ENCODE assay signal across 23 mouse cellular contexts in genomic region chr10:69163216-69163615, GRCm38 (mm10). TPM values are rescaled to one million over a fixed set of nuclear protein-coding genes. Genes with fewer than 3 reads are reported as not detected.
A peak's percentile ranks its signal among the peaks of the same experiment; 100 is the strongest.
DNase-seq lines count a peak whose midpoint lies in the region; ATAC-seq and TF ChIP-seq lines count a peak whose summit lies in the region.
"Had no signal": no experiment of that assay in that cellular context is flagged by ENCODE, and none has a peak within 500 bp of the region (broad histone marks: within the 10 kb centered on the region; RNA-seq: fewer than 3 reads in every experiment).

No protein-coding gene starts in this region.

- no peak for ATAC-seq in intestine, embryonic 14.5 days (replicated peaks; ENCODE audit: low FRiP score, low TSS enrichment, low read depth)
- no peak for ATAC-seq in intestine, embryonic 16.5 days
- no peak for ATAC-seq in kidney, embryonic 15.5 days (replicated peaks; ENCODE audit: low FRiP score)
- ATAC-seq in liver, postnatal 0 days: no peak
- ATAC-seq: activated CD4-positive, CD25-positive, alpha-beta regulatory T cell, adult 4 months; CD4-positive, CD25-positive, alpha-beta regulatory T cell, adult 4 months; Patski had no signal

- H3K27ac ChIP-seq in intestine, embryonic 14.5 days (ENCODE audit: low read depth): no peak overlapping the region
- no peak overlapping the region for H3K27ac ChIP-seq in intestine, embryonic 16.5 days (ENCODE audit: low read length)
- peak overlapping the region; percentile 62; the same call in 1 of the 2 replicates for H3K27ac ChIP-seq in kidney, adult 2 months (ENCODE audit: insufficient read depth, low read depth, low read length)
- H3K27ac ChIP-seq in kidney, embryonic 15.5 days: no peak overlapping the region
- H3K27ac ChIP-seq in liver, adult 2 months (replicated peaks; ENCODE audit: insufficient read depth, low read depth, low read length): peak overlapping the region; percentile 25
- no peak overlapping the region for H3K27ac ChIP-seq in liver, postnatal 0 days (ENCODE audit: low read depth)

- H3K9me3 ChIP-seq in intestine, embryonic 14.5 days (ENCODE audit: control insufficient read depth, low read length): no peaks in the 10 kb centered on the region
- H3K9me3 ChIP-seq in intestine, embryonic 16.5 days (ENCODE audit: control insufficient read depth, low read length): no peaks in the 10 kb centered on the region
- peaks cover 3% of the 10 kb centered on the region; the same call in 1 of the 2 replicates for H3K9me3 ChIP-seq in kidney, embryonic 15.5 days (replicated peaks)
- no peaks in the 10 kb centered on the region for H3K9me3 ChIP-seq in liver, postnatal 0 days (ENCODE audit: low read length)

- WGBS in intestine, embryonic 14.5 days: 88% methylated on average over 5 of the region's 5 CpGs
- 88% methylated on average over 5 of the region's 5 CpGs for WGBS in intestine, embryonic 16.5 days
- WGBS in kidney, adult 2 months: 54% methylated on average over 5 of the region's 5 CpGs
- WGBS in kidney, embryonic 15.5 days: 86% methylated on average over 5 of the region's 5 CpGs
- WGBS in liver, adult 2 months: 31% methylated on average over 5 of the region's 5 CpGs
- 71% methylated on average over 5 of the region's 5 CpGs for WGBS in liver, postnatal 0 days (ENCODE audit: insufficient replicate concordance)

- peaks cover 20% of the 10 kb centered on the region; the same call in 1 of the 2 replicates for H3K79me2 ChIP-seq in liver, adult 2 months (ENCODE audit: control insufficient read depth, insufficient read depth, low read length)

- peaks cover 10% of the 10 kb centered on the region; the same call in 1 of the 2 replicates for H3K4me1 ChIP-seq in intestine, embryonic 14.5 days (replicated peaks; ENCODE audit: control insufficient read depth, insufficient read depth, low read length)
- 0 out of 2 replicates have a peak, but pooled peaks cover 6% of the 10 kb centered on the region for H3K4me1 ChIP-seq in intestine, embryonic 16.5 days (ENCODE audit: control insufficient read depth, insufficient read depth, low read length)
- peaks cover 30% of the 10 kb centered on the region for H3K4me1 ChIP-seq in kidney, adult 2 months (ENCODE audit: control insufficient read depth, insufficient read depth, low read length)
- H3K4me1 ChIP-seq in kidney, embryonic 15.5 days: peaks cover 11% of the 10 kb centered on the region
- H3K4me1 ChIP-seq in liver, adult 2 months (ENCODE audit: control insufficient read depth, insufficient read depth, low read length): peaks cover 33% of the 10 kb centered on the region
- H3K4me1 ChIP-seq in liver, postnatal 0 days (ENCODE audit: insufficient read depth): peaks cover 2% of the 10 kb centered on the region; the same call in 1 of the 2 replicates

- H3K4me3 ChIP-seq in intestine, embryonic 14.5 days (ENCODE audit: low read depth, low read length): no peak overlapping the region
- no peak overlapping the region for H3K4me3 ChIP-seq in intestine, embryonic 16.5 days (ENCODE audit: low read length)
- no peak overlapping the region for H3K4me3 ChIP-seq in kidney, adult 2 months (ENCODE audit: insufficient read depth, low read depth, low read length)
- H3K4me3 ChIP-seq in kidney, embryonic 15.5 days (replicated peaks): no peak overlapping the region
- H3K4me3 ChIP-seq in liver, adult 2 months (ENCODE audit: insufficient read depth, low read depth, low read length): no peak overlapping the region
- H3K4me3 ChIP-seq in liver, postnatal 0 days (ENCODE audit: low read depth, low read length): no peak overlapping the region

- H3K4me2 ChIP-seq in intestine, embryonic 14.5 days (ENCODE audit: low read length): no peak overlapping the region
- no peak overlapping the region for H3K4me2 ChIP-seq in intestine, embryonic 16.5 days (ENCODE audit: low read depth, low read length)
- H3K4me2 ChIP-seq in kidney, embryonic 15.5 days: no peak overlapping the region
- no peak overlapping the region for H3K4me2 ChIP-seq in liver, postnatal 0 days (ENCODE audit: low read depth, low read length)

- no peak for TF ChIP-seq CTCF in kidney, adult 2 months (conservative IDR thresholded peaks at IDR 0.05; ENCODE audit: insufficient read depth, insufficient read length, low read depth, low read length)
- no peak for TF ChIP-seq CTCF in liver, adult 2 months (IDR thresholded peaks at IDR 0.05; ENCODE audit: low read depth, low read length)
- TF ChIP-seq CTCF in liver, postnatal 0 days (IDR thresholded peaks at IDR 0.05; ENCODE audit: low read depth): no peak

- no peaks in the 10 kb centered on the region for H3K27me3 ChIP-seq in intestine, embryonic 14.5 days (replicated peaks; ENCODE audit: control insufficient read depth, insufficient read depth, low read length)
- no peaks in the 10 kb centered on the region for H3K27me3 ChIP-seq in intestine, embryonic 16.5 days (replicated peaks; ENCODE audit: control insufficient read depth, insufficient read depth, low read length)
- no peaks in the 10 kb centered on the region for H3K27me3 ChIP-seq in kidney, adult 2 months (replicated peaks; ENCODE audit: control insufficient read depth, insufficient read depth, low read length)
- H3K27me3 ChIP-seq in kidney, embryonic 15.5 days: no peaks in the 10 kb centered on the region
- H3K27me3 ChIP-seq in liver, adult 2 months (ENCODE audit: control insufficient read depth, insufficient read depth, low read length): no peaks in the 10 kb centered on the region
- H3K27me3 ChIP-seq in liver, postnatal 0 days (ENCODE audit: insufficient read depth, low read length): no peaks in the 10 kb centered on the region
- H3K27me3 ChIP-seq: CH12.LX, Patski had no signal

- H3K9ac ChIP-seq in intestine, embryonic 14.5 days (ENCODE audit: low read length): no peak overlapping the region
- no peak overlapping the region for H3K9ac ChIP-seq in intestine, embryonic 16.5 days (ENCODE audit: low read depth, low read length)
- H3K9ac ChIP-seq in kidney, embryonic 15.5 days: no peak overlapping the region
- no peak overlapping the region for H3K9ac ChIP-seq in liver, adult 2 months (ENCODE audit: low read depth, low read length)
- no peak overlapping the region for H3K9ac ChIP-seq in liver, postnatal 0 days (replicated peaks)

- peak; percentile 43 for DNase-seq in intestine, embryonic 14.5 days (ENCODE audit: low spot score)
- DNase-seq in kidney, adult 2 months: peak; percentile 64
- no peak for DNase-seq in kidney, adult 8-10 months
- DNase-seq in kidney, postnatal 36 days: peak; percentile 37 to 45
- DNase-seq in liver, adult 2 months (ENCODE audit: extremely low read depth, low read depth, low spot score): peak; percentile 65
- no peak for DNase-seq in liver, postnatal 0 days
- DNase-seq: adrenal gland, adult 2 months; adrenal gland, adult 8-10 months; adrenal gland, postnatal 10 days; adrenal gland, postnatal 14 days; adrenal gland, postnatal 25 days; adrenal gland, postnatal 36 days; B cell, adult 2 months; cerebellum, adult 11 months; cerebellum, adult 11-12 months had no signal

- no peaks in the 10 kb centered on the region for H3K36me3 ChIP-seq in intestine, embryonic 14.5 days (ENCODE audit: control insufficient read depth, insufficient read depth, low read length)
- no peaks in the 10 kb centered on the region for H3K36me3 ChIP-seq in intestine, embryonic 16.5 days (ENCODE audit: control insufficient read depth, insufficient read depth, low read length)
- H3K36me3 ChIP-seq in kidney, adult 2 months (ENCODE audit: control insufficient read depth, insufficient read depth, low read length): 0 out of 2 replicates have a peak, but pooled peaks cover 2% of the 10 kb centered on the region
- no peaks in the 10 kb centered on the region for H3K36me3 ChIP-seq in kidney, embryonic 15.5 days
- peaks cover 11% of the 10 kb centered on the region for H3K36me3 ChIP-seq in liver, adult 2 months (ENCODE audit: control insufficient read depth, insufficient read depth, low read length)
- H3K36me3 ChIP-seq in liver, postnatal 0 days (replicated peaks; ENCODE audit: insufficient read depth, low read length): no peaks in the 10 kb centered on the region
- H3K36me3 ChIP-seq: G1E had no signal

- TF ChIP-seq EP300 in liver, postnatal 0 days (IDR thresholded peaks at IDR 0.05; ENCODE audit: low read depth): no peak

- TF ChIP-seq POLR2A in kidney, adult 2 months (IDR thresholded peaks at IDR 0.05; ENCODE audit: low read depth, low read length): no peak
- no peak for TF ChIP-seq POLR2A in liver, adult 2 months (IDR thresholded peaks at IDR 0.05; ENCODE audit: extremely low read depth, insufficient read depth, low read length)

RNA-seq across cellular contexts. Expression of gene Rhobtb1, which starts 12.0 kb away (rescaled TPM):
- 26.1 and 31.4 TPM in 2 replicates for polyA plus RNA-seq in intestine, embryonic 14.5 days (2014; fragmentation: Nextera tagmentation; extraction: Ambion mirVana)
- polyA plus RNA-seq in intestine, embryonic 16.5 days (2015; fragmentation: Nextera tagmentation; extraction: Ambion mirVana): 11.3 and 13.5 TPM in 2 replicates
- 17.0 and 20.6 TPM in 2 replicates for polyA plus RNA-seq in kidney, adult 2 months (2012; rRNA removed)
- 21.8 and 24.9 TPM in 2 replicates for polyA plus RNA-seq in kidney, embryonic 15.5 days (2015; fragmentation: Nextera tagmentation; extraction: Ambion mirVana)
- total RNA-seq in liver, adult 2 months (2014; rRNA removed): 45.2 and 47.9 TPM in 2 replicates
- 14.3 and 17.4 TPM in 2 replicates for polyA plus RNA-seq in liver, adult 2 months (2012; rRNA removed)
- polyA plus RNA-seq in liver, postnatal 0 days (2015; fragmentation: Nextera tagmentation; extraction: Ambion mirVana): 35.5 and 41.5 TPM in 2 replicates
- total RNA-seq: MEL had no signal
- polyA plus RNA-seq: activated CD4-positive, CD25-positive, alpha-beta regulatory T cell, adult 4 months; CD4-positive, CD25-positive, alpha-beta regulatory T cell, adult 4 months; G1E had no signal

RNA-seq across cellular contexts. Expression of gene A930033H14Rik, which starts 49.7 kb away (rescaled TPM):
- 2.7 and 2.8 TPM in 2 replicates for polyA plus RNA-seq in intestine, embryonic 14.5 days (2014; fragmentation: Nextera tagmentation; extraction: Ambion mirVana)
- polyA plus RNA-seq in intestine, embryonic 16.5 days (2015; fragmentation: Nextera tagmentation; extraction: Ambion mirVana): 0.93 and 1.0 TPM in 2 replicates
- 0.94 and 1.1 TPM in 2 replicates for polyA plus RNA-seq in kidney, adult 2 months (2012; rRNA removed)
- 2.0 and 2.2 TPM in 2 replicates for polyA plus RNA-seq in kidney, embryonic 15.5 days (2015; fragmentation: Nextera tagmentation; extraction: Ambion mirVana)
- 4.6 and 5.9 TPM in 2 replicates for total RNA-seq in liver, adult 2 months (2014; rRNA removed)
- polyA plus RNA-seq in liver, adult 2 months (2012; rRNA removed): 0.26 and 0.50 TPM in 2 replicates
- polyA plus RNA-seq in liver, postnatal 0 days (2015; fragmentation: Nextera tagmentation; extraction: Ambion mirVana): 0.89 and 1.2 TPM in 2 replicates
- total RNA-seq: MEL had no signal
- polyA plus RNA-seq: activated CD4-positive, CD25-positive, alpha-beta regulatory T cell, adult 4 months; CD4-positive, CD25-positive, alpha-beta regulatory T cell, adult 4 months; G1E had no signal

Comparison
In these comparisons a context has a peak if more than half of its experiments do, and no peak if none do; other contexts are left out.
1. DNase-seq: peak in intestine, embryonic 14.5 days (single experiment), kidney, adult 2 months (single experiment), kidney, postnatal 36 days (2 of 2) and liver, adult 2 months (single experiment); none in kidney, adult 8-10 months (0 of 2) and liver, postnatal 0 days (single experiment).
2. H3K27ac ChIP-seq: peak in kidney, adult 2 months (single experiment) and liver, adult 2 months (single experiment); none in intestine, embryonic 14.5 days (single experiment), intestine, embryonic 16.5 days (single experiment), kidney, embryonic 15.5 days (single experiment) and liver, postnatal 0 days (single experiment).